8 mouse cellular contexts compared by ENCODE assay signal in the genomic region with DNA sequence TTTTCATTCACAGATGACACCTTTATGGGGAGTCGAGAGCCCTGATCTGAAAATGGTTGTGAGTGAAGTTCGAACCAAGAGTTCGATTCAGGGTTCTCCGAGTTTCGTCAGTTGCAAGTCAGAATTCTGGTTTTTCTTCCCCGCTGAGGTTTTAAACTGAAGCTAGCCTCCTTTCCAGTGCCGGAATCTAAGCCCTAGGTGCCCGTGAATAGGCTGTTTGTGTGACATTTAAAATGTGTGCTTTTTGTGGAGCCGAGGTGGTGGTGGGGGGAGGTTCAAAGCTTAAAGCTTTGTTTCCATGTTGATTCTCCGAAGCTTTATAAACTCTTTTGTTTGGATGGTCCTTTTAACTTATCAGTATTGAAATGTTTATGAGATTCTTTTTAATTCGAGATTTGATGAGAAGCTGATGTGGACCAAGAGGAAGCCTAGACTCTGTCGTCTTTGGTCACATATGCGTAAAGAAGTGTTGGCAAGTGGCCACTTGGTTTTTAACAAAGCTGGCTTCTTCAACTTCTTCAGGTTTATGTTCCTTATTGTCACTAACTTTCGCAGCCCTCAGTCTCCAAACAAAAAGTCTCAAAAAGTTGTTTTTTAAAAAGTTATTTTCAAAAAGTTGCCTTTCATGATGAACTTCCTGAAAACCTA. TPM values are rescaled to one million over a fixed set of nuclear protein-coding genes. Genes with fewer than 3 reads are reported as not detected.
A peak's percentile ranks its signal among the peaks of the same experiment; 100 is the strongest.
DNase-seq lines count a peak whose midpoint lies in the region; ATAC-seq and TF ChIP-seq lines count a peak whose summit lies in the region.

No protein-coding gene starts in this region.

- no peak for TF ChIP-seq CTCF in G1E (IDR thresholded peaks at IDR 0.05; ENCODE audit: low read depth, low read length)
- TF ChIP-seq CTCF in forebrain, postnatal 0 days (IDR thresholded peaks at IDR 0.05; ENCODE audit: low read depth) = no peak
- TF ChIP-seq CTCF in liver, embryonic 14.5 days (IDR thresholded peaks at IDR 0.05; ENCODE audit: low read depth) = no peak

- no peak for TF ChIP-seq EP300 in liver, embryonic 14.5 days (IDR thresholded peaks at IDR 0.05; ENCODE audit: low read depth)

- H3K4me1 ChIP-seq in heart, embryonic 11.5 days (ENCODE audit: control insufficient read depth, insufficient read depth, low read length) = no peaks in the 10 kb centered on the region
- H3K4me1 ChIP-seq in G1E (ENCODE audit: insufficient read depth, low read depth, low read length) = peaks cover 46% of the 10 kb centered on the region
- H3K4me1 ChIP-seq in forebrain, postnatal 0 days (ENCODE audit: insufficient read depth) = peaks cover 7% of the 10 kb centered on the region; the same call in 1 of the 2 replicates
- peaks cover 3 to 12% of the 10 kb centered on the region in 2 experiments; a peak in 3 of 4 replicates for H3K4me1 ChIP-seq in liver, embryonic 14.5 days (replicated peaks; ENCODE audit: control insufficient read depth in 2 of 2, insufficient read depth in 2 of 2, low read length in 1 of 2)

- intact Hi-C loops in heart, postnatal 36 days (cut with DNase I) = loop anchor here (2.0 kb wide), 1 partner anchor 27 kb away; the partner anchor contains the start of gene Zcchc10

- DNase-seq in heart, postnatal 36 days = no peak
- no peak for DNase-seq in G1E (ENCODE audit: low spot score)
- peak; percentile 22 for DNase-seq in forebrain, postnatal 0 days
- DNase-seq in liver, embryonic 14.5 days (ENCODE audit: low read depth in 3 of 3, low spot score in 3 of 3) = no peak
- no peak for DNase-seq in layer of hippocampus, postnatal 36 days

- peak overlapping the region; percentile 86 for H3K9ac ChIP-seq in heart, embryonic 11.5 days (ENCODE audit: low read depth, low read length)
- peak overlapping the region; percentile 100 for H3K9ac ChIP-seq in forebrain, postnatal 0 days
- peak overlapping the region; percentile 77 for H3K9ac ChIP-seq in liver, embryonic 14.5 days (replicated peaks)

- WGBS in heart, embryonic 11.5 days (ENCODE audit: insufficient replicate concordance) = 4% methylated on average over 14 of the region's 14 CpGs
- WGBS in forebrain, postnatal 0 days = under 1% methylated on average over 14 of the region's 14 CpGs
- WGBS in liver, embryonic 14.5 days (ENCODE audit: insufficient replicate concordance) = 11% methylated on average over 14 of the region's 14 CpGs

- H3K27ac ChIP-seq in heart, embryonic 11.5 days (ENCODE audit: low read depth, low read length) = peak overlapping the region; percentile 97
- H3K27ac ChIP-seq in forebrain, postnatal 0 days (ENCODE audit: low read depth, low read length) = peak overlapping the region; percentile 99
- H3K27ac ChIP-seq in liver, embryonic 14.5 days = no peak overlapping the region; the same call in 1 of the 2 replicates

- H3K27me3 ChIP-seq in heart, embryonic 11.5 days (ENCODE audit: control insufficient read depth, insufficient read depth, low read length) = no peaks in the 10 kb centered on the region
- no peaks in the 10 kb centered on the region for H3K27me3 ChIP-seq in G1E (ENCODE audit: insufficient read depth, low read length)
- H3K27me3 ChIP-seq in forebrain, postnatal 0 days (ENCODE audit: insufficient read depth, low read length) = no peaks in the 10 kb centered on the region
- no peaks in the 10 kb centered on the region; the same call in 1 of the 2 replicates for H3K27me3 ChIP-seq in liver, embryonic 14.5 days (ENCODE audit: control insufficient read depth, insufficient read depth, low read length)

- no peaks in the 10 kb centered on the region for H3K36me3 ChIP-seq in heart, embryonic 11.5 days (ENCODE audit: control insufficient read depth, insufficient read depth, low read length)
- H3K36me3 ChIP-seq in G1E (replicated peaks) = peaks cover 13% of the 10 kb centered on the region
- no peaks in the 10 kb centered on the region for H3K36me3 ChIP-seq in forebrain, postnatal 0 days (ENCODE audit: insufficient read depth)
- no peaks in the 10 kb centered on the region; the same call in 1 of the 2 replicates for H3K36me3 ChIP-seq in liver, embryonic 14.5 days (replicated peaks; ENCODE audit: control insufficient read depth, insufficient read depth, low read depth)

- peak overlapping the region; percentile 72 for H3K4me3 ChIP-seq in heart, embryonic 11.5 days (ENCODE audit: low read depth, low read length)
- peak overlapping the region; percentile 86 for H3K4me3 ChIP-seq in G1E (ENCODE audit: low read depth, low read length)
- peak overlapping the region; percentile 98 for H3K4me3 ChIP-seq in forebrain, postnatal 0 days (ENCODE audit: low read depth, low read length)
- peak overlapping the region; percentile 68 to 70 for H3K4me3 ChIP-seq in liver, embryonic 14.5 days (ENCODE audit: insufficient read depth in 1 of 2, low read depth in 2 of 2, low read length in 2 of 2)

- ATAC-seq in heart, embryonic 11.5 days (replicated peaks; ENCODE audit: insufficient number of reproducible peaks, low FRiP score, low TSS enrichment) = no peak
- no peak for ATAC-seq in G1E (ENCODE audit: extremely low read depth, insufficient number of reproducible peaks, low FRiP score, poor library complexity, severe bottlenecking)
- ATAC-seq in forebrain, postnatal 0 days = no peak
- no peak for ATAC-seq in liver, embryonic 14.5 days (ENCODE audit: insufficient read depth)
- no peak for ATAC-seq in monocyte, adult 5-6 weeks (replicated peaks; ENCODE audit: insufficient number of reproducible peaks, low FRiP score, low TSS enrichment, poor library complexity, severe bottlenecking)
- ATAC-seq in megakaryocyte progenitor cell, adult 5-6 weeks (replicated peaks; ENCODE audit: poor library complexity) = no peak

- H3K4me2 ChIP-seq in heart, embryonic 11.5 days = peak overlapping the region; percentile 91
- H3K4me2 ChIP-seq in forebrain, postnatal 0 days (ENCODE audit: low read depth) = peak overlapping the region; percentile 60
- peak overlapping the region; percentile 96 for H3K4me2 ChIP-seq in liver, embryonic 14.5 days (ENCODE audit: low read depth)

- no peaks in the 10 kb centered on the region for H3K9me3 ChIP-seq in heart, embryonic 11.5 days (replicated peaks; ENCODE audit: control insufficient read depth, low read length)
- H3K9me3 ChIP-seq in G1E (replicated peaks) = no peaks in the 10 kb centered on the region
- no peaks in the 10 kb centered on the region for H3K9me3 ChIP-seq in forebrain, postnatal 0 days (ENCODE audit: low read length)
- H3K9me3 ChIP-seq in liver, embryonic 14.5 days (ENCODE audit: control insufficient read depth, low read length) = no peaks in the 10 kb centered on the region

RNA-seq across cellular contexts. Expression of gene Aff4, which starts 1.4 kb away (rescaled TPM):
- polyA plus RNA-seq in heart, embryonic 11.5 days (2014; fragmentation: Nextera tagmentation; extraction: Ambion mirVana) = 29.3 and 54.4 TPM in 2 replicates
- total RNA-seq in heart, postnatal 36 days (2021) = 10 to 100 TPM; 81.8 to 88.8 TPM
- 246 and 249 TPM in 2 replicates for total RNA-seq in G1E (2014; fragmentation: Nextera tagmentation)
- 66.4 and 86.2 TPM in 2 replicates for total RNA-seq in G1E (2017)
- polyA plus RNA-seq in G1E (2012) = 3.4 and 4.5 TPM in 2 replicates
- total RNA-seq in forebrain, postnatal 0 days (2014; rRNA removed) = 110 and 147 TPM in 2 replicates
- 67.0 and 98.5 TPM in 2 replicates for polyA plus RNA-seq in forebrain, postnatal 0 days (2015; fragmentation: Nextera tagmentation; extraction: Ambion mirVana)
- 3.1 and 4.0 TPM in 2 replicates for polyA plus RNA-seq in liver, embryonic 14.5 days (2012; rRNA removed)
- 7.2 and 8.7 TPM in 2 replicates for polyA plus RNA-seq in liver, embryonic 14.5 days (2014; fragmentation: Nextera tagmentation; extraction: Ambion mirVana)
- total RNA-seq in monocyte, adult 5-6 weeks (2017) = 73.5 to 126 TPM (median 78.0 TPM) in 3 replicates
- 100 to 1,000 TPM; 228 to 265 TPM for total RNA-seq in layer of hippocampus, postnatal 36 days (2021)
- total RNA-seq in megakaryocyte progenitor cell, adult 5-6 weeks (2015) = 57.9 and 79.5 TPM in 2 replicates
- total RNA-seq in megakaryocyte progenitor cell, adult 5-6 weeks (2017) = 42.2 and 49.6 TPM in 2 replicates

RNA-seq across cellular contexts. Expression of gene Zcchc10, which starts 27.6 kb away (rescaled TPM):
- polyA plus RNA-seq in heart, embryonic 11.5 days (2014; fragmentation: Nextera tagmentation; extraction: Ambion mirVana) = 21.3 and 24.9 TPM in 2 replicates
- 1 to 10 TPM; 5.3 to 6.8 TPM for total RNA-seq in heart, postnatal 36 days (2021)
- total RNA-seq in G1E (2014; fragmentation: Nextera tagmentation) (22.6 and 30.5 TPM in 2 replicates), G1E (2017) (5.1 and 8.8 TPM in 2 replicates)
- polyA plus RNA-seq in G1E (2012) = 2.6 and 2.8 TPM in 2 replicates
- 0.86 and 2.8 TPM in 2 replicates for total RNA-seq in forebrain, postnatal 0 days (2014; rRNA removed)
- 16.0 and 17.1 TPM in 2 replicates for polyA plus RNA-seq in forebrain, postnatal 0 days (2015; fragmentation: Nextera tagmentation; extraction: Ambion mirVana)
- 5.7 and 7.6 TPM in 2 replicates for polyA plus RNA-seq in liver, embryonic 14.5 days (2012; rRNA removed)
- polyA plus RNA-seq in liver, embryonic 14.5 days (2014; fragmentation: Nextera tagmentation; extraction: Ambion mirVana) = 10.7 and 12.3 TPM in 2 replicates
- 2.3 to 9.1 TPM (median 5.5 TPM) in 3 replicates for total RNA-seq in monocyte, adult 5-6 weeks (2017)
- total RNA-seq in layer of hippocampus, postnatal 36 days (2021) = 10 to 100 TPM in 1 of 2 experiments, 1 to 10 TPM in 1; 9.6 to 10.7 TPM
- total RNA-seq in megakaryocyte progenitor cell, adult 5-6 weeks (2015) = 25.6 and 30.9 TPM in 2 replicates
- total RNA-seq in megakaryocyte progenitor cell, adult 5-6 weeks (2017) = 4.7 and 4.8 TPM in 2 replicates

RNA-seq across cellular contexts. Expression of gene Hspa4, which starts 51.8 kb away (rescaled TPM):
- 84.1 and 101 TPM in 2 replicates for polyA plus RNA-seq in heart, embryonic 11.5 days (2014; fragmentation: Nextera tagmentation; extraction: Ambion mirVana)
- 100 to 1,000 TPM; 125 to 126 TPM for total RNA-seq in heart, postnatal 36 days (2021)
- 279 and 280 TPM in 2 replicates for total RNA-seq in G1E (2014; fragmentation: Nextera tagmentation)
- 327 and 391 TPM in 2 replicates for total RNA-seq in G1E (2017)
- polyA plus RNA-seq in G1E (2012) = 55.9 and 57.1 TPM in 2 replicates
- total RNA-seq in forebrain, postnatal 0 days (2014; rRNA removed) = 112 and 138 TPM in 2 replicates
- polyA plus RNA-seq in forebrain, postnatal 0 days (2015; fragmentation: Nextera tagmentation; extraction: Ambion mirVana) = 42.1 and 46.9 TPM in 2 replicates
- 14.4 and 26.6 TPM in 2 replicates for polyA plus RNA-seq in liver, embryonic 14.5 days (2012; rRNA removed)
- polyA plus RNA-seq in liver, embryonic 14.5 days (2014; fragmentation: Nextera tagmentation; extraction: Ambion mirVana) = 47.0 and 50.3 TPM in 2 replicates
- total RNA-seq in monocyte, adult 5-6 weeks (2017) = 251 to 386 TPM (median 355 TPM) in 3 replicates
- 100 to 1,000 TPM; 182 to 194 TPM for total RNA-seq in layer of hippocampus, postnatal 36 days (2021)
- 148 and 151 TPM in 2 replicates for total RNA-seq in megakaryocyte progenitor cell, adult 5-6 weeks (2015)
- 371 and 490 TPM in 2 replicates for total RNA-seq in megakaryocyte progenitor cell, adult 5-6 weeks (2017)
